Comparison of ENCODE assay signal across 6 mouse cellular contexts in genomic region chr2:117479244-117480009, GRCm38 (mm10).
A peak's percentile ranks its signal among the peaks of the same experiment; 100 is the strongest.
DNase-seq lines count a peak whose midpoint lies in the region; ATAC-seq and TF ChIP-seq lines count a peak whose summit lies in the region.
"Not testable (repeated sequence)": the region's sequence is repeated elsewhere in the genome, so short reads cannot be mapped to it uniquely, and the experiment has no call there.

No protein-coding gene starts in this region.

- not testable (repeated sequence) for H3K4me2 ChIP-seq in embryonic facial prominence, embryonic 14.5 days (ENCODE audit: low read depth, low read length); forebrain, embryonic 15.5 days (replicated peaks); hindbrain, embryonic 13.5 days; hindbrain, postnatal 0 days (ENCODE audit: low read depth, low read length); midbrain, embryonic 14.5 days (ENCODE audit: low read length); neural tube, embryonic 15.5 days

- H3K27ac ChIP-seq in embryonic facial prominence, embryonic 14.5 days (replicated peaks; ENCODE audit: low read depth, low read length); forebrain, embryonic 15.5 days (replicated peaks); midbrain, embryonic 14.5 days (replicated peaks; ENCODE audit: low read depth, low read length); neural tube, embryonic 15.5 days (replicated peaks): not testable (repeated sequence)
- peak overlapping the region; percentile 1; the same call in 1 of the 2 replicates for H3K27ac ChIP-seq in hindbrain, embryonic 13.5 days
- H3K27ac ChIP-seq in hindbrain, postnatal 0 days, result peak overlapping the region; percentile 41; the same call in 1 of the 2 replicates

- not testable (repeated sequence) for DNase-seq in embryonic facial prominence, embryonic 14.5 days (ENCODE audit: low spot score)
- peak; percentile 23 for DNase-seq in hindbrain, postnatal 0 days (ENCODE audit: low spot score)
- DNase-seq in midbrain, embryonic 14.5 days, result peak; percentile 3

- not testable (repeated sequence) for H3K36me3 ChIP-seq in embryonic facial prominence, embryonic 14.5 days (ENCODE audit: control insufficient read depth, insufficient read depth, low read length); forebrain, embryonic 15.5 days; hindbrain, embryonic 13.5 days; hindbrain, postnatal 0 days (ENCODE audit: insufficient read depth, low read length); midbrain, embryonic 14.5 days (ENCODE audit: control insufficient read depth, insufficient read depth, low read length); neural tube, embryonic 15.5 days

- ATAC-seq in embryonic facial prominence, embryonic 14.5 days (ENCODE audit: low read depth), result peak; percentile 50
- peak; percentile 81 for ATAC-seq in forebrain, embryonic 15.5 days (replicated peaks)
- peak; percentile 66 for ATAC-seq in hindbrain, embryonic 13.5 days (ENCODE audit: low FRiP score)
- ATAC-seq in hindbrain, postnatal 0 days, result peak; percentile 86
- ATAC-seq in midbrain, embryonic 14.5 days (ENCODE audit: low FRiP score, low TSS enrichment), result 0 out of 2 replicates have a peak, but pooled peaks have one; percentile 37
- ATAC-seq in neural tube, embryonic 15.5 days (ENCODE audit: low FRiP score), result peak; percentile 84

- TF ChIP-seq CTCF in hindbrain, postnatal 0 days (IDR thresholded peaks at IDR 0.05; ENCODE audit: low read depth), result not testable (repeated sequence)

- not testable (repeated sequence) for H3K4me3 ChIP-seq in embryonic facial prominence, embryonic 14.5 days (ENCODE audit: low read depth, low read length); forebrain, embryonic 15.5 days; hindbrain, embryonic 13.5 days; hindbrain, postnatal 0 days (ENCODE audit: low read length); midbrain, embryonic 14.5 days (replicated peaks; ENCODE audit: low read depth, low read length); neural tube, embryonic 15.5 days (replicated peaks)

- WGBS in embryonic facial prominence, embryonic 14.5 days, result 53% methylated on average over 10 of the region's 16 CpGs
- 71% methylated on average over 16 of the region's 16 CpGs for WGBS in forebrain, embryonic 15.5 days
- WGBS in hindbrain, embryonic 13.5 days, result 70% methylated on average over 16 of the region's 16 CpGs
- whole genome bisulfite sequencing in hindbrain, postnatal 0 days, result 38% methylated on average over 15 of the region's 16 CpGs
- 76% methylated on average over 16 of the region's 16 CpGs for WGBS in midbrain, embryonic 14.5 days
- 73% methylated on average over 16 of the region's 16 CpGs for WGBS in neural tube, embryonic 15.5 days

- not testable (repeated sequence) for H3K4me1 ChIP-seq in embryonic facial prominence, embryonic 14.5 days (ENCODE audit: control insufficient read depth, insufficient read depth, low read length); forebrain, embryonic 15.5 days; hindbrain, embryonic 13.5 days (replicated peaks); hindbrain, postnatal 0 days (ENCODE audit: insufficient read depth, low read length); midbrain, embryonic 14.5 days (ENCODE audit: control insufficient read depth, insufficient read depth, low read length); neural tube, embryonic 15.5 days

- not testable (repeated sequence) for H3K9me3 ChIP-seq in embryonic facial prominence, embryonic 14.5 days (ENCODE audit: control insufficient read depth, low read length); forebrain, embryonic 15.5 days; hindbrain, embryonic 13.5 days; hindbrain, postnatal 0 days (ENCODE audit: low read length); midbrain, embryonic 14.5 days (ENCODE audit: control insufficient read depth, low read length); neural tube, embryonic 15.5 days (replicated peaks)

- not testable (repeated sequence) for H3K27me3 ChIP-seq in embryonic facial prominence, embryonic 14.5 days (replicated peaks; ENCODE audit: control insufficient read depth, insufficient read depth, low read length); forebrain, embryonic 15.5 days; hindbrain, embryonic 13.5 days; hindbrain, postnatal 0 days (ENCODE audit: insufficient read depth, low read length); midbrain, embryonic 14.5 days (ENCODE audit: control insufficient read depth, insufficient read depth, low read length); neural tube, embryonic 15.5 days (replicated peaks)

- H3K9ac ChIP-seq in embryonic facial prominence, embryonic 14.5 days (ENCODE audit: low read depth, low read length); forebrain, embryonic 15.5 days (replicated peaks); hindbrain, embryonic 13.5 days; hindbrain, postnatal 0 days (replicated peaks; ENCODE audit: low read length); midbrain, embryonic 14.5 days (replicated peaks; ENCODE audit: low read length); neural tube, embryonic 15.5 days (replicated peaks): not testable (repeated sequence)
